Mouse (Mus musculus) urinary bladder, postnatal 36 days (tissue): ENCODE results near the gene Rps9.
"Not testable (repeated sequence)": the region's sequence is repeated elsewhere in the genome, so short reads cannot be mapped to it uniquely, and the experiment has no call there.

Source experiments
- DNase-seq, 2 experiments: peaks; one replicate each; pipeline ENCODE4 v3.0.0; 2022; ENCODE audit warnings: low spot score in 2 of 2, mixed read lengths in 1 of 2

Gene Rps9

DNA sequence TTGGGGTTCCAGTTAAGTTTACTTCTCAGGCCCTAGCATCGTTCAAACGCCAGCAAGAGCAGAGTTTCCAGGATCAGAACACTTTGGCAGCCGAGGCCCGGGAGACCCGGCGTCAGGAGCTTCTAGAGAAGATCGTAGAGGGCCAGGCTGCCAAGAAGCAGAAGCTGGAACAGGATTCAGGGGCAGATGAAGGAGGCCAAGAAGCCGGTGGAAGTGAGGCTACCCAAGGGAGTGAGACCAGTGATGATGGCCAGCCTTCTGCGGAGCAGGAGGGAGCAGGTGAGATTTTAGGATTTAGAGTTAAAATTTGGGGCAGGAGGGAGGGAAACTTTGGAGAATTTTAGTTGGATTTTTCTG lies 8.9 kb upstream of the Rps9 start:
- DNase-seq: not testable (repeated sequence)

DNA sequence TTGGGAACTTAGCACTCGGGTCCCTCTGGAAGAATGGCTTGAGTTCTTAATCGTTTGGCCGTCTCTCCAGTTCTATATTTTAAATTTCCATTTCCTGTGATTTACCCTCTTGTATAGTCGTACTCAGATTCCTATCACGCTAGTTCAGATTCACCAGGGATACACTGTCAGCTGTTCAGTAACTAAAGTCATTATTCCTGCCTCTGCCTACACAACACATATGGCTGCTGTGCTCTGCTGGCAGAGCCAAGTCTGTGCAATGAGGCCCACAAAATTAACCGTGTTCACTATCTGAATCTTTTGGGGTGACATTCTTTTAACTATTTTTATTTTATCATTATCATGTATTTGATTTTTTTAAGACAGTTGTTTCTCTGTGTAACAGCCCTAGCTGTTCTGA lies 5.3 kb upstream of the Rps9 start:
- DNase-seq: no peak

DNA sequence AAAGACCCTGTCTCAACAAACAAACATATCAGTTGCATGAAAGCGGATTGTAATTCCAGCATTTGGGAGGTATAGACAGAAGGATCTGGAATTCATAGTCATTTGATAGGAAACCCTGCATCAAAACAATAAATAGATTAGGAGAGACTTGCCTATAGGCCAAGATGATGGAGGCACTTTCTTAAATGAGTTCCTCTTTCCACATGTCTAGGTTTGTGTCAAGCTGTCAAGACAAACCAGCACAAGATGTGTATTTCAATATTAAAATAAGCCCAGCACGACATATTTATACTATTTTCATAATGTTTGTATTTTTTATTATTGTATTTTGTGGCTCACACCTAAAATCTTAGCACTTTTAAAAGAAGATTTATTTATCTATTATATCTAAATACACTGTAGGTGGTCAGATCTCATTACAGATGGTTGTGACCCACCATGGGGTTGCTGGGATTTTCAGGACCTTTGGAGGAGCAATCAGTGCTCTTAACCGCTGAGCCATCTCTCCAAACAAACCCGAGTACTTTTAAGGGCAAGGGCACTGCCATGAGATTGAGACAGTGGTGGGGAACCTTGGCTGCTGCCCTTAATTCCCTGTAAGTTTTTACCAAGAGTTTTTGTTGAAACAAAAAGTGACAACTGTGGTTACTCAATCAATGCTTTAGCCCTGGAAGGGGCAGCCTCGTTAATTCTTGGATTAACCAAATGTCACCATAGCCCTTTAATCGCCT lies 480 bp upstream of the Rps9 start:
- DNase-seq: no peak

DNA sequence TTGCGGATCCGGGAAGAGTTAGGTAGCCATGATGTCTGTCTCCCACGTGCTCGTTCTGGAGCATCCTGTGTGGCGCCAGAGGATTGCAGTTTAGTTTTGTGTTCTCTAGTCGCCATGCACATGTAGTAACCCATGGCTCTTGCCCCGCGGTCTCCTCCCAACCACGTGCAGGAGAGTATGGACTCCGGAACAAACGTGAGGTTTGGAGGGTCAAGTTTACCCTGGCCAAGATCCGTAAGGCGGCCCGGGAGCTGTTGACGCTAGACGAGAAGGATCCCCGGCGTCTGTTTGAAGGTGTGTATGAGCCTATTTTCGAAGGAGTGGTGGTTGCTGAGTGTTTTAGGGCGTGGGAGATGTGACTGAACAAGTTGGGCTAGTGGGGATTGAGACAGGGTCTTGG lies 682 bp downstream of the Rps9 start:
- no peak for DNase-seq

DNA sequence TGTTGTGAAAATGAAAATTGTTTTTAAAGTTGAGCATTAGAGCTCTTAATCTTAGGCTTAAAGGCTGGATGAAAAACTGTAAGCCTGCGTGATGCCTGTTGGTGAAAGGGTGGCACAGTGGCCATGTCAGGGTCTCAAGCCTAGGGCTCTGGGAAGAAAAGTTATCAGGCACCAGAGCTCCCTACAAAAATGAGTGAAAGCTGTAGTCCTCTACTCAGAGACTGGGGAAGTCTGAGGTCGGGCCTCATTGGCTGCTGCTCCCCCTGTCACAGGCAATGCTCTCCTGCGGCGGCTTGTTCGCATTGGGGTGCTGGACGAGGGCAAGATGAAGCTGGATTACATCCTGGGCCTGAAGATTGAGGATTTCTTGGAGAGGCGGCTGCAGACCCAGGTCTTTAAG lies 1.7 kb downstream of the Rps9 start:
- not testable (repeated sequence) for DNase-seq

DNA sequence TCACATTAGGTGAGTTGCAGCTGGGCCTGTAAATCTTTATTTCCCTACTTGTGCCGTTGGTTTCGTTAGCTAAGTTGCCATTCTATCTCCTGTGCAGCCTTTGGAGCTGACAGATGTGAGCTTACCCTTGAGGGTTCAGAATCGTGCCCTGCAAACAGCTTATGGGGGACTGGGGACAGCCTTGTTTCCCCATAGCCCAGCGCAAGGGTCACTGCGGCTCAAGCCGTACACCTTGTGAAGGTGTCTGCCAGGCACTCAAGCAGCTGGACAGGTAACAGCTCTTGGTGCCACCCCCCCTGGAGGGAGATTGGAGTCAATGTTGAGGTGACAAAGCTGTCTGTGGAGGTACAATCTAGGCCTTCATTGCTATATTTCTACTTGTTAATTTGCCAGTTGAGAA lies 2.1 kb downstream of the Rps9 start:
- no peak for DNase-seq

DNA sequence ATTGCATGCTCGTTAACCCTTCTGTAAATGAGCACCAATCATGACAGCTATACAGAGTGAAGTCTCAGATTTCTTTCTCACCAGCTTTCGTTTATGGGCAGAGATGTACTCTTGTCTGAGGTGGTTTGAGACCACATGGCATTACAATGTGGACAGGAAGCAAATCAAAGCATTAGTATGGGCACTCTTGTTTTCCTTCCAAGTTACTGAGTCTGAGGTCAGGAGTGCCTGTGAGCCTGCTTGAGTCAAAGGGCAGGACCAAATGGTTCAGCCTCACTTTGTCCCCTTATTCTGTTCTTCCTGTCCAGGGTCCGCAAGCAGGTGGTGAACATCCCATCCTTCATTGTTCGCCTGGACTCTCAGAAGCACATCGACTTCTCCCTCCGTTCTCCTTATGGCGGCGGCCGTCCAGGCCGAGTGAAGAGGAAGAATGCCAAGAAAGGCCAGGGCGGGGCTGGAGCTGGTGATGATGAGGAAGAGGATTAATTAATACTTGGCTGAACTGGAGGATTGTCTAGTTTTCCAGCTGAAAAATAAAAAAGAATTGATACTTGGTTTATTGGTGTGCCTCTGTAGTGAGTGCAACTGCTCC lies 2.6 kb downstream of the Rps9 start:
- DNase-seq: no peak

DNA sequence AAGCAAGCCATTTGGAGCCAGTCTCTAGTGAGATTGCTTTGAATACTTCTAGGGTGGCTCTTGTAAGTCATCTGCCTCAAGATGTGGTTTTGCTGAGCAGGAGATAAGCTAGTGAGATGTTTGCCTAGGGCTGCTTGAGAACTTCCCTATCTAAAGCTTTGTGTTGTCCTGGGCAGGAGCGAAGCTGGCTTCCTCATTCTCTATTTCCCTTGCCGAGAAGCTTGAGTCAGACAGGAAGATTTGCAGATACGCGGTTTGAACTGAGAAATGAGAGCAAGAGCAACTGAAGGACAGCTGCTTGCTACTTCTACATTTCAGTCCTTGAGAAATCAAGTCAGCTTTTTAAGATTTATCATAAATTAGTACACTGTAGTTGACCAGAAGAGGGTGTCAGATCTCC lies 3.2 kb downstream of the Rps9 start:
- no peak for DNase-seq

DNA sequence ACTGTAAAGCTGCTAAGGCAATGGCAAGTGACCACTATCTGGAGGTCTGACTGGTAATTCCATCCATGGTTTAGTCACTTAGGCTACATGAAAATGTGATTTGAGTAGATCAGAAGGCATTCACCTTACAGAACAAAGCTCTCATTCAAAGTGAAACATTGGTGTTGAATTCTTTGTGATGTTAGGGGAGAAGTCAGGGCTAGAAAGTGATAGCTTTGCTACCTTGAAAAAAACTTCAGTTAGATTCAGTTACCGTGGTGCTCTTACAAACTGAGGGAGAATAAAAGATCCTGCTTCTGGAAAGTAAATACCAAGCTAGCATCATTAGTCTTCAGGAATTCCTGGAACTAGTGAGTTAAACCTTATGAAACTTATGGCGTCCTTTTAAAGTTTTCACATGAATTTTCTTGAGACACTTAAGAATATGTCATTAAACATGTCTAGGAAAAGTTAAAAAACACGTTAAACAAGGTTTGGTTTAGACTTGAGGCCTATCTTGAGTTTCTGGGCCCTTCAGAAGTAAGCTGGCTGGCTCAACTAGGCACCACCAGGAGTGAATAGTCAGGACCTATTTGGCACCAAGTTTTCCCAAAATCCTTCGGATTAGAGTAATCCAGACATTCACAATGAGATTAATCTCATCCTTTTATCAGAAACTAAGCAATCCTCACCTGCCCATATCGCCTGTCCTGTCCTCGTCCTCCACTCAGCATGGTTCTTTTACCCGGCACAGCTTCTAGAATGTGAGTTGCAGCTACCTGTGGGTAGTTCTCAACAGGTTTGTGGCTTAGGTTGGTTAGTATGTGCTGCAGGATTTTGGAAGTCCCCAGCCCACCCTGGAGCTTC lies 4.0 kb downstream of the Rps9 start:
- no peak for DNase-seq

DNA sequence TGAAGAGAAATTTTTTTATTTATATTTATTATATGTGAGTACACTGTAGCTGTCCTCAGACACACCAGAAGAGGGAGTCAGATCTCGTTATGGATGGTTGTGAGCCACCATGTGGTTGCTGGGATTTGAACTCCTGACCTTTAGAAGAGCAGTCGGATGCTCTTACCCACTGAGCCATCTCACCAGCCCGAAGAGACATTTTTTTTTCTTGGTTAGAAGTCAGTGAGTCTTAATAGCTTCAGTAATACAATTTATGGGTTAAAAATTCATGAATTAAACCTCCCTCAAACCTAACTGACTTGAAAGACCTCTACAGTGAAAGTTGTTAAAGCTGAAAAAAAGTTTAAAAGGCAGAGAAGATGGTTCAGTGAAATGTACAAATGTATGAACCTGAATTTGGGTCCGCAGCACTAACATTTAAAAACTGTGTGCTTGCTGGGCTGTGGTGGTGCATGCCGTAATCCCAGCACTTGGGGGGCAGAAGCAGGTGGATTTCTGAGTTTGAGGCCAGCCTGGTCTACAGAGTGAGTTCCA lies 4.7 kb downstream of the Rps9 start:
- not testable (repeated sequence) for DNase-seq

DNA sequence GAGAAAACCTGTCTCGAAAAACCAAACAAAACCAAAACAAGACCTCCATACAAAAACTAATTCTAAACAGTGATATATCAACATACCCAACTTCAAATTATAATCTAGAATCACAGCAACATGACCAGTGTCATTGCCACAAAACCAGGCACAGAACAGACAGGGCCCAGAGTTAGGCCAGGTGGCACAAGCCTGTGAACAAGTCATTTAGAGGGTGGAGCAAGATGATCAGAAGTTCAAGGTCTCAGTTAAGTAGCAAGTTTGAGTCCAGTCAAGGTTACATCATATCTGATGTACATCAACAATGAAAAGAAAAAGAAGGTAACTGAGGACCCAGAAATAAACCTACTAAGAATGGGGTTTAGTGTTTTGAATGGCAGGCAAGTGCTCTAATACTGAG lies 5.2 kb downstream of the Rps9 start:
- DNase-seq: no peak

DNA sequence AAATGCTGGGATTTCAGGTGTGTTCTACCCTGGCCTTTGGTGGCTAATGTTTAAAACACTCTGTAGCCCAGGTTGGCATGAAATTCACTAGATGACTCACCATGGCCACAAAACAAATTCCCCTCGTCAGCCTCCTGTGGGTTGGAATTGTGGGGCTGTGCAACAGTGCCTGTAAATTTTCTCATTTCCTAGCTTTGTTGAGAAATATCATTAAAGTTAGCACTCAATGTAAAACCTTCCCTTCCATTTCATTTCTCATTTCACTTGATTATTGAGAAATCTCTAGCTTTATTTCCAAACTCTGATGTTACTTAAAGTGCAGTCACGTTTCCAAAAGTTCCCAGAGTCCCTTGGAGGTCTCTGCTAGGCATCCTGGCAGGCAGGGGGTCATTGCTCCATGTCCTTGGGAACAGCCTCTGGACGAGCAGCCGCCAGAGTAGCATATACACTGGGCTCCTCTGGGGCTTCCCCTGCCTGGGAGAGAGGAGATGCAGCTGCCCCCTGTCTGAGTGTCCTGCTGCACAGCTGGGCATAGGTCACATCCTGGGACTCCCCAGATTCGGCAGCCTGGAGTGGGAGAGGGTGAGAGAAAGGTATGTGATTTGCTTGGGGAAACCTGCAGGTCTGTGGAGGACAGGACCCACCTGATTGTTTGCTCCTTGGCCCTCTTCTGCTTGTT lies 8.6 kb downstream of the Rps9 start:
- DNase-seq: no peak

DNA sequence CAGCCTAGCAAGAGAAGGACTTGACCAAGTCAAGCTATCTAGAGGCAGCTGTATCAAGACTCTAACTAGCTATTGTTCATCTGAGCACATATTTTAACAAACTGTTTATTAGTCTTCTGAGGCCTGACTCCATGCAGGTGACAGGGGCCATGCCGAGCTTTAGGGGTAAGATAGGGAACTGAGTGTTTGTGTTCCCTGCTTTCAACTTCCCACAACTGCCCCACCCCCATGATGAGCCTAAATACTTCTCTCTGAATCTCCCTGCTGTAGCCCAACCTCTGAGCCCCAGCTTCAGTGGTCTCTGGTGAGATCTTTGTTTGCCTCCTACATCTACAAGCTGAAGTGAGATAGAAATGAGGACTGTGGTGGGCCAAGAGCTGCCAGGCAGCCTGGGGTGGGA lies 11.5 kb downstream of the Rps9 start:
- DNase-seq: no peak

DNA sequence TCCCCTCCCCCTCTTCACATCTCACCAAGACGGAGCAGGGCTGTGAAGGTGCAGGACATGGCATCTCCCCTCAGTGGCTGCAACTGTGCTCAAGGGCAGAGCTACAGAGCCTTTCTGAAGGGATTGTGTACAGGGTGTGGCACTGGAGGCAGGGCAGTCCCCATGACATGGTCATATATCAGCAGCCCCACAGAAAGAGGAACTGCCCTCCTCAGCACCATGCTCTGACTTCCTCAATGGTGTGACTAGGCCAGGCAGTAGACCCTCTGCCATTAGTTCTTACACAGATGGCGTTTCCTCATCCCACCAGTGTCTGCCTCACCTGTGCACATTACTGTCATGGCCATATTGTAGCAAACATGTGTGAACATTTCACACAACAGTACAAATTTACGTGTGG lies 16.5 kb downstream of the Rps9 start, which contains the start of gene Pirb:
Gene Pirb, minus strand, starts transcription at position 124 of the 400 bp plus-strand sequence.
- DNase-seq: not testable (repeated sequence)

DNA sequence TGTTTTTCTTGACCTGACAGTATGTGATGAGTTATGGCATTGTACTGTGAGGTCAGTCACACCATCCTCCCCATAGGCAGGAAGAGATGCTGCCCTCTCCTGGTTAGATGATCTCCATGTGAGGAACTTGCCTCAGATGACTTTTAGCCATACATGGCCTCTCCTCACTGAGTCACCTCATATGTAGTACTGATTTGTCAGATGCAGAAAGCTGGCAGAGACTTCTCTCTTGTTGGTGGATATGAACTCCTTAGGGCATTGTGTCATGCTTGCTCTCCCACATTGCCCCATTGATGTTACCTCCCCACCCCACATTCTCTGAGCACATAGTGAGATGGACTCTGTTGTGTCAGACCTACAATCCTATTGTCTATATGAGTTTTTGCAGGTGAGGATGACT lies 21.7 kb downstream of the Rps9 start:
- not testable (repeated sequence) for DNase-seq

DNA sequence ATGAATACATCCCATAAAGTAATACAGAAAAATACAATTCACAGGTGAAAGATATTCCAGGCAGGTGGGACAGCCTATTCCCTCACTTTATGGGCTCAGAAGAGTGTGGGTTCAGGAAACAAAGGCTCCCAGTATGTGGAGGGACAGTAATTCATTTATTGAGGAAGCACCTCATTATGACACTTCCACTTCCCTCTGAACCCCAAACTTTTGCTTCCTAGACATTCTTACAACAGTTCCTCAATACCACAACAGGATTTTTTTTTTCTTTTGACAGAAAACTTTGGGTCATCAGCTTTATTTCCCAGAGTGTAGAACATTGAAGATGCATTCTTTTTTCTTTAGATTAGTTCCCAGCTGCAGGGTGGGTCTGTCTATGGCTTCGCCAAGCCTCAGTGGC lies 28.9 kb downstream of the Rps9 start:
- DNase-seq: not testable (repeated sequence)
